Mouse (Mus musculus): Measurements from ENCODE around the gene Zbtb32.

DNA sequence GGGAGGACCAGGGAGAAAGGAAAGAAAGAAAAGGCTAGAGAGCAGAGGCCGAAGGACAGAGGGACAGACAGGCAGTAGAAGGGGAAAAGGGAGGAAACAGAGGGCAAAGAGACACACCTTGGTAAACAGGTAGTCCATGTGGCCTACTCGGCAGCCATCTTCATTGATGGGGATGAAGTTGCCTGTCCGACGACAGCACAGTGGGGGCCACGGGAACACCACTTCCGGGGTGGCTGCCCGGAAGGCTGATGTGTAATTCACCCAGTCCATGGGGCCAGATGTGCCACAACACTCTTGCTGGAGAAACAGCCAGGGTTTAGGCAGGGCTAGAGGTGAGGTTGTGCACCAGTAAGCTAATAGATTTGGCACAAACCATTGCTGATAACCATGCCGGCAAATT lies 6.2 kb upstream of the Zbtb32 start:
- no peak for TF ChIP-seq GATA1 (IDR thresholded peaks at IDR 0.05; ENCODE audit: low read length)
- TF ChIP-seq TAL1 (IDR thresholded peaks at IDR 0.05; ENCODE audit: low read length) = no peak
